Mouse (Mus musculus) stomach, embryonic 15.5 days (tissue): ENCODE measurements at regions not wholly inside any gene's neighbourhood (a gene's known extent, or its start where the extent isn't known, plus 50 kb on each side); places are given as distances from the start of the nearest gene placed in this dataset.

Source experiments
- ATAC-seq: fragments of 200-750 bp; cut with Nextera tagmentation; 2 replicates; pipeline ENCODE4 v1.8.0; 2017; ENCODE audit warnings: low read depth, moderate number of reproducible peaks, moderate TSS enrichment; ENCODE audit not compliant: insufficient read depth, low FRiP score
- H3K27ac ChIP-seq: fragments of 300-500 bp; sonication (generic); 2 replicates; pipeline ENCODE4 v1.5.1; 2015; ENCODE audit warnings: mild to moderate bottlenecking, inconsistent platforms
- H3K27me3 ChIP-seq: fragments of 300-500 bp; sonication (generic); replicated peaks from 2 replicates; pipeline ENCODE4 v1.6.1; 2015; ENCODE audit warnings: inconsistent platforms
- H3K36me3 ChIP-seq: fragments of 300-500 bp; sonication (generic); 2 replicates; pipeline ENCODE4 v1.6.1; 2015; ENCODE audit warnings: inconsistent platforms
- H3K4me1 ChIP-seq: fragments of 300-500 bp; sonication (generic); 2 replicates; pipeline ENCODE4 v1.6.1; 2015; ENCODE audit warnings: inconsistent platforms
- H3K4me2 ChIP-seq: fragments of 300-500 bp; sonication (generic); 2 replicates; pipeline ENCODE4 v1.6.1; 2015; ENCODE audit warnings: mild to moderate bottlenecking, inconsistent platforms
- H3K4me3 ChIP-seq: fragments of 300-500 bp; sonication (generic); replicated peaks from 2 replicates; pipeline ENCODE4 v1.5.1; 2015; ENCODE audit warnings: inconsistent platforms
- H3K9ac ChIP-seq: fragments of 300-500 bp; sonication (generic); 2 replicates; pipeline ENCODE4 v1.6.1; 2015; ENCODE audit warnings: inconsistent platforms
- H3K9me3 ChIP-seq: fragments of 300-500 bp; sonication (generic); 2 replicates; pipeline ENCODE4 v1.6.1; 2016; ENCODE audit warnings: inconsistent platforms
- WGBS: fragments of 180-500 bp; shearing (Covaris S2); methylation state at CpG from one replicate; pipeline ENCODE4 v1.1.7; 2015; 5-methylcytosine and 5-hydroxymethylcytosine counted together

DNA sequence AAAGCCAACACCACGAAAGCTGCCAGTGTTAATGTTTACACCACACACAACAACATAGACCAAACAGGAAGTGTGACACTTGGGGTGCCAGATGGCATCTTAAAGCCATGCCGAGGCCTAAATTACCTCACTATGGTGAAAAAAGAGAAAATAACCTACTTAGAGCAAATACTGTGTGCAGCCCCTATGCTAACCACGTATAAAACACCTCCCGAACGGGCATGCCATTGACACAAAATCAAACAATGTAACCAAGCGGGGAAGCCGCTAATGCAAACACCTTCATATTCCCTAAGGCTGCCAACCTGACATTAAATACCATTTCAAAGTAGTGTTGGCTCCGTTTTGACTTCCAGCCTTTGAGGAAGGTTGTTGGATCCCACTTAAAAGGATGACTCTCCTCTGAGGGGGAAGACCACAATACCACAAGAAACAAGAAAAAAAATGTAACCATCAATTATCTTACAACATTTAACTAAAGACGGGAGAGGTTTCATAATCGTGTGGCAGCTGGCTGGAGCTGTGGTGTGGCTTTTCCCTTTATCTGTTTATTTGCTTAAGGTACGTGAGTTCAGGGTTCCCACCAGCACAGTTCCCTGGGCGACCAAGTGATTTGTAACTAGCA lies 96.1 kb upstream of the Lef1 start:
- peaks cover 2% of the 10 kb centered on the region; the same call in 1 of the 2 replicates for H3K4me1 ChIP-seq
- no peaks in the 10 kb centered on the region for H3K9me3 ChIP-seq
- H3K4me2 ChIP-seq = no peak overlapping the region
- no peak for ATAC-seq
- WGBS = 46% methylated on average over 12 of the region's 12 CpGs
- no peak overlapping the region for H3K9ac ChIP-seq
- H3K27me3 ChIP-seq = no peaks in the 10 kb centered on the region
- no peak overlapping the region for H3K27ac ChIP-seq
- no peaks in the 10 kb centered on the region for H3K36me3 ChIP-seq
- no peak overlapping the region for H3K4me3 ChIP-seq

DNA sequence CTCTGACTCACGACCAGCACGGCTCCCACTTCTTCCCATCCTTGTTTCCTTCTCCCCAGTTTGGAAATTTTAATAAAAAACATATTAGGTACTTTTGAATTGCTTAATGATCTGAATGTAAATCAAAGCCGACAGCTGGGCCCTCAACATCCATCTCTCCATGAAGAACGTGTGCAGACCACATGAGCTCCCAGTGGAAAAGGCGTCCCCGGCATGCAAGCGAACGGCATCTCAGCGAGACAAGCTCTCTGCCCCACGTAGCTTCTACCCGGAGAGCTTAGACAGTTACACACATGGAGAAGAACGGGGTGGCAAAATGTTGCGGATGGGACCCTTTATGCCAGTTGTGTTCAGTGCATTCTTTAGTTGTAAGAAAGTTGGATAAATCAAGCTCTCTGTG lies 109.6 kb upstream of the Lef1 start:
- no peaks in the 10 kb centered on the region for H3K27me3 ChIP-seq
- H3K4me3 ChIP-seq = no peak overlapping the region
- no peak overlapping the region for H3K9ac ChIP-seq
- H3K9me3 ChIP-seq = no peaks in the 10 kb centered on the region
- WGBS = 83% methylated on average over 13 of the region's 13 CpGs
- no peak overlapping the region for H3K27ac ChIP-seq
- no peak for ATAC-seq
- H3K36me3 ChIP-seq = no peaks in the 10 kb centered on the region
- no peak overlapping the region for H3K4me2 ChIP-seq
- no peaks in the 10 kb centered on the region for H3K4me1 ChIP-seq

DNA sequence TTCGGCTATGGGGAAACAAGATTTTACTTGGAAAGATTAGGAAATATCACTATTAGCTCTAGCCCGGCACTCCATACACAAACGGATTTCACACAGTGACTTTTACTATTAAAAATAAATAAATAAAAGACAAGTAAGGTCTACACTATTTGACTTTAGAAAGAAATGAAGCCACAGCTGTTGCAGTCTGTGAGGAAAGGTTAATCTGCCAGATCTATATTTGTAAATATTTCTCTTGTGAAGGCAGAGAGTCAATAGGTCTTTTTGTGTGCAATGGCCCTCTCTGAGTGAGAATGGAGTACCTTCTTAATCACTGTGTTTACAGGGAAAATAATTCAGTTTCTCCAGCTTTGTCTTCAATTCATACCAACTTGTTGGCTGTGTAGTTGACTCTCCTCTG lies 110.0 kb upstream of the Lef1 start:
- no peak for ATAC-seq
- no peaks in the 10 kb centered on the region for H3K4me1 ChIP-seq
- no peaks in the 10 kb centered on the region for H3K27me3 ChIP-seq
- no peak overlapping the region for H3K4me3 ChIP-seq
- 47% methylated on average over 3 of the region's 3 CpGs for WGBS
- H3K4me2 ChIP-seq = no peak overlapping the region
- H3K9ac ChIP-seq = no peak overlapping the region
- H3K9me3 ChIP-seq = no peaks in the 10 kb centered on the region
- no peaks in the 10 kb centered on the region for H3K36me3 ChIP-seq
- no peak overlapping the region for H3K27ac ChIP-seq

DNA sequence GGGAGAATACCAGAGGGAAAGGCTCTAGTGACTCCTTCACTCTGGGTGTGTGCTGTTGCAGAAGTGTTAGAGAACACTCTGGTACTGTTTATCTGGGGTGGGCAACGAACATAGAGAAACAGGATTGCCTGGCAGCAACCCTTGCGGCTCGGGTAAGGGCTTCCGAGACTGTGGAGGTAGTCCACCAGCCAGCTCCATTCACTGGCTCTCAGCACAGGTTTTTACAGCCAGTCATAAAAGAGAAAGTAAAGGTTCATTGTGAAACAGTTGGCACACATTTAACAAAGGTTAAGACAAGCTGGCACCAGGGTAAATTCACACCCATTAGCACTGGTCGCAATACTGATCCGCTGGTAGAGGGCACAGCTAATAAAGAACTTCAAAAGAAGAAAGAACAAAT lies 110.5 kb upstream of the Lef1 start:
- WGBS = 58% methylated on average over 6 of the region's 6 CpGs
- Histone ChIP-seq H3K27me3 (no peaks in the 10 kb centered on the region), H3K9me3 (no peaks in the 10 kb centered on the region), H3K27ac (no peak overlapping the region), H3K36me3 (no peaks in the 10 kb centered on the region), H3K9ac (no peak overlapping the region), H3K4me3 (no peak overlapping the region), H3K4me1 (no peaks in the 10 kb centered on the region), H3K4me2 (no peak overlapping the region)
- ATAC-seq = no peak

DNA sequence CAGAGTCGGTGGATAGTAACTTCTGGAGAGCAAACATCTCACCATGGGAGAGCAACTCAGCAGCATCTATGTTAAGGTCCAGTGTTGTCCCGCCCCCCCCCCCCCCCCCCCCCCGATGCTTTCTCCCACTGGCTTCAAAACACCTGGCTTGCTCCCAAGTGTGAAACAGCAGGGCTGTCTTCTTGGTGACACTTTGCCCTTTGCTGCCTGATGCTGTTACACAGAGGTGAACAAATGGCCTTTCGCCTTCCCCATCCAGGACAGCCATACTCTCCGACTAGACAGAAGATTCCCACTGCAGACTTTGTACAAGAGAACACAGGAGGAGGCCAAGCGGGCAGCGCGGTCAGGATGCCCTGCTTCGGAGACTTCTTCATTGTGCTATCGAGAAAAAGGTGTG lies 111.8 kb upstream of the Lef1 start:
- WGBS = 62% methylated on average over 9 of the region's 10 CpGs

DNA sequence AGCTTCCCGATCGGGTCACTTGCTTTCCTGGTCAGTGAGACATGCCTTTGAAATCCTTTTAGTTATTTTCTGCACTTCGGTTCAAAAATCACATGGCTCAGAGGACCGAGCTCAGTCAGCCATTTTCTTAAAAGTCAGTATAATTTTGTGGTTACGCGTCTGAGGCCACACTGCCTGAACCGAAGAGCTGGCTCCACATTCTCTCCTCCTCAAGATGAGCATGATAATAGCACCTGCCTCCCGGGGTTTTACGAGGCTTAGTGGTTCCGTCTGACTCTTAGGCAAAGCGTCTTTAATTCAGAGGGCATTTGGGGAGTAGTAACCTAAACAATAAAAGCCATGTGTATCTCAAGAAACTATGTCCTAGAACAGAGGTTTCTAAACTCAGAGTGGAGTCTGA lies 113.5 kb upstream of the Lef1 start:
- Histone ChIP-seq H3K27me3 (no peaks in the 10 kb centered on the region), H3K9ac (no peak overlapping the region), H3K9me3 (no peaks in the 10 kb centered on the region), H3K27ac (no peak overlapping the region), H3K4me3 (no peak overlapping the region), H3K4me2 (no peak overlapping the region), H3K4me1 (no peaks in the 10 kb centered on the region), H3K36me3 (no peaks in the 10 kb centered on the region)
- no peak for ATAC-seq
- 61% methylated on average over 11 of the region's 11 CpGs for WGBS

More for the DNA sequence above, 111.8 kb upstream of the Lef1 start:
- ATAC-seq = no peak
- no peaks in the 10 kb centered on the region for H3K36me3 ChIP-seq
- no peaks in the 10 kb centered on the region for H3K4me1 ChIP-seq
- no peaks in the 10 kb centered on the region for H3K27me3 ChIP-seq
- no peak overlapping the region for H3K4me2 ChIP-seq
- H3K9me3 ChIP-seq = no peaks in the 10 kb centered on the region
- H3K27ac ChIP-seq = no peak overlapping the region
- H3K4me3 ChIP-seq = no peak overlapping the region
- H3K9ac ChIP-seq = no peak overlapping the region

DNA sequence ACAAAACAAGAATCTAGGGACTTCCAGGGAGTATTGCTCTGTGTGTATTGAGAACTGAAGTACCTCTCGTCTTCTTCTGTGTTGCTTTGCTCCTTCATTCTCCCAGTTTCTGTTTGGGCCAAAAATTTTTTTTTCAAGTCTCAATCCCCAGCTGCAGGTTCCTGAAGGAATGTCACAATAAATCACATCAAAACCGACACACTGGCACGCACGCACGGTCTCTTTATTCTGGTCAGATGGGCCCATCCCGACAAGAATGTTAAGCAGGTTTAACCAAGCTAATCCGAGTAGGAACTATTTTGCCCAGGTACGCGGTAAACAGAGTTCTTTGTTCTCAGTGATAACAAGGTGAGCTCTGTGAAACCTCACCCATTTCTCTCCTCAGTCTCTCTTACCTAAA lies 118.3 kb upstream of the Lef1 start:
- Histone ChIP-seq H3K36me3 (no peaks in the 10 kb centered on the region), H3K27ac (no peak overlapping the region), H3K9ac (no peak overlapping the region), H3K27me3 (no peaks in the 10 kb centered on the region), H3K4me3 (no peak overlapping the region), H3K9me3 (no peaks in the 10 kb centered on the region), H3K4me2 (no peak overlapping the region), H3K4me1 (no peaks in the 10 kb centered on the region)
- ATAC-seq = no peak
- WGBS = 49% methylated on average over 9 of the region's 9 CpGs

DNA sequence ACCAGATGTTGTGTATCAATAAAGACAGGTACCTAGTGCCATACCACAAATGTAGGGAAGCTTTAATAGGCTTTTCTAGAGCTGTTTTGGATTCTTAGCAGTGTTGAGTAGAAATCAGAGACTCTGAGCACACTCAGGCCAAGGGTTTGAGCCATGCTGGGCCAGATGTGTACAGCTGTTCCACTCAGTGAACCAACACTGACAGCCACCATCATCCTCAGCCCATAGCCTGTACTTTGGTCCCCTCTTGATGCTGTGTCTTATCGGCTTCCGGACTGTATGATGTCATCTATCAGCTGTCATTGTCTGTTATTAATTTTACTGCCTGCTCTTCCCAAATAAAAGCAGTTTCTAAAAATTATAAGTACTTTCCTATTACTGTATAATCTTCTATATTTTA lies 123.6 kb upstream of the Lef1 start:
- no peaks in the 10 kb centered on the region for H3K27me3 ChIP-seq
- H3K36me3 ChIP-seq = no peaks in the 10 kb centered on the region
- no peak for ATAC-seq
- no peak overlapping the region for H3K9ac ChIP-seq
- H3K4me3 ChIP-seq = no peak overlapping the region
- H3K4me2 ChIP-seq = no peak overlapping the region
- H3K27ac ChIP-seq = no peak overlapping the region
- 61% methylated on average over 2 of the region's 2 CpGs for WGBS
- H3K4me1 ChIP-seq = no peaks in the 10 kb centered on the region
- H3K9me3 ChIP-seq = no peaks in the 10 kb centered on the region

DNA sequence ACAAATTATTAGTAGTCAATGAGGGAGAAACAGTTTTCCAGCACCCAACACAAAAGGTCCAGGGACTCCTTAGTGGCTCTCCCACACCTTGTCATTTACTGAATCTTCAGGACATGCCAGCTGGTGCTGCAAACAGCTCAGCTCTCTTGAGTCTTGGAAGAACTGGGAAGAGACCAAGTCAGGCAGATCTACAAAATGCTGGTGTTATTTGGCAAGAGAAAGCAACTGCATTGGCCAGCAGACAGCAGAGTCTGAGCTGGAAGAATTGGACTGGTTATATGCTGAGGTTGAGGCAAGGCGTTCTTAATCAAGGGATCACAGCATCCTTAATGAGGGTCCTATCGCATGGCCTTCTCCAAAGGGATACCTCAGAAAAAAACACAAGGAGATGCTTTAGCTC lies 124.2 kb upstream of the Lef1 start:
- H3K36me3 ChIP-seq = no peaks in the 10 kb centered on the region
- no peak overlapping the region for H3K4me2 ChIP-seq
- no peak overlapping the region for H3K27ac ChIP-seq
- H3K4me3 ChIP-seq = no peak overlapping the region
- 93% methylated on average over 2 of the region's 2 CpGs for WGBS
- H3K27me3 ChIP-seq = no peaks in the 10 kb centered on the region
- no peaks in the 10 kb centered on the region for H3K4me1 ChIP-seq
- H3K9me3 ChIP-seq = no peaks in the 10 kb centered on the region
- no peak overlapping the region for H3K9ac ChIP-seq
- ATAC-seq = no peak

DNA sequence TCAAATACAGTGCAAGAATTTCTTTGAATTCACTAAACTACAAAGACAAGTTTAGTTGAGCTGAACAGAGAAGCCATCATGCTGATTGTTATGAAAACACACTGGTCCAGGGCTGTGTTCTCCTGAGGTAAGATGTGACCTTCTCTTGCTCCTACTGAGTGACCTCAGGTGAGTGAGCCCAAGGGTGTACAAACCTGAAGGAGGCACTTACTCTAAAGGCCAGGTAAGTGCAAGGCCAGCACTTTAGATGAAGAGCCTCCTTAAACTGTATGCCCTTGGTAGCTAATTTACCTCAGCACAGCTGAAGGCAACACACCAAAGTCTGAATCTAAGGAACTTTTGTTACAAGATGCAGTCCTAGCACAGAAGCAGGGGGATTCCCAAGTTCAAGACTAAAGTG lies 128.7 kb upstream of the Lef1 start:
- Histone ChIP-seq H3K27ac (no peak overlapping the region), H3K4me2 (no peak overlapping the region)
- ATAC-seq = no peak

DNA sequence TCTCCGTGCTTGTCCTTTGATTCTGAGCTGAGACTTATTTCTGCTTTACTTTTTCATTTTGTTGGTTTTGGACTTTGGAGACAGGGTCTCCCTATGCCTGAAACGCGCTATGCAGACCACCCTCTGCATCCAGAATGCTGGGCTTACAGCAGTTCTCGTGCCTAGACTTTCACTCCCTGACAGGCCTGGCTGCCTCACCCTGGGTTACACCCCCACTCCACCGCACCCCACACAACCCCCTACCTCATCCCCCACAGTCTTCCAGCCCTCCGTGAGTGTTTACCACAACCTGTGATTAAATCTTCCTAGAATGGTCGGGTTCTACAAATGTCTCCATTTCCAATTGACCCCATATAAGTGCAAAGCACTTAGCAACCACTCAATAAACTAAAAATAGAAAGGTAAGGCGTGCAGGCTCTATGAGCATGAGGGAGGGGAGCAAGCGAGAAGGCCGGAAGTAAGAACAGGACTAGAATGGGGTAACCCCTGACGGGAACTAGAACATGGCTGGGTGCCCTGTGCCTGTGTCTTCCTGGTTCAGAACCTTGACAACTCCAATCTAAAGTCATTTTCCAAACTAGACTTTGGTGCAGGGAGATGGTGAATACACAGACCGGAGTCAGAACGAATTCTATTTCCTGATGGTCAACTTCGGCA lies 131.2 kb upstream of the Lef1 start:
- Histone ChIP-seq H3K4me2 (no peak overlapping the region), H3K9ac (no peak overlapping the region), H3K9me3 (no peaks in the 10 kb centered on the region), H3K27me3 (no peaks in the 10 kb centered on the region), H3K4me1 (no peaks in the 10 kb centered on the region), H3K27ac (no peak overlapping the region), H3K36me3 (no peaks in the 10 kb centered on the region), H3K4me3 (no peak overlapping the region)
- no peak for ATAC-seq
- WGBS = 60% methylated on average over 14 of the region's 14 CpGs

More for the DNA sequence above, 128.7 kb upstream of the Lef1 start:
- H3K4me1 ChIP-seq = no peaks in the 10 kb centered on the region
- no peaks in the 10 kb centered on the region for H3K36me3 ChIP-seq
- H3K9me3 ChIP-seq = no peaks in the 10 kb centered on the region
- no peak overlapping the region for H3K4me3 ChIP-seq
- H3K9ac ChIP-seq = no peak overlapping the region
- no peaks in the 10 kb centered on the region for H3K27me3 ChIP-seq

DNA sequence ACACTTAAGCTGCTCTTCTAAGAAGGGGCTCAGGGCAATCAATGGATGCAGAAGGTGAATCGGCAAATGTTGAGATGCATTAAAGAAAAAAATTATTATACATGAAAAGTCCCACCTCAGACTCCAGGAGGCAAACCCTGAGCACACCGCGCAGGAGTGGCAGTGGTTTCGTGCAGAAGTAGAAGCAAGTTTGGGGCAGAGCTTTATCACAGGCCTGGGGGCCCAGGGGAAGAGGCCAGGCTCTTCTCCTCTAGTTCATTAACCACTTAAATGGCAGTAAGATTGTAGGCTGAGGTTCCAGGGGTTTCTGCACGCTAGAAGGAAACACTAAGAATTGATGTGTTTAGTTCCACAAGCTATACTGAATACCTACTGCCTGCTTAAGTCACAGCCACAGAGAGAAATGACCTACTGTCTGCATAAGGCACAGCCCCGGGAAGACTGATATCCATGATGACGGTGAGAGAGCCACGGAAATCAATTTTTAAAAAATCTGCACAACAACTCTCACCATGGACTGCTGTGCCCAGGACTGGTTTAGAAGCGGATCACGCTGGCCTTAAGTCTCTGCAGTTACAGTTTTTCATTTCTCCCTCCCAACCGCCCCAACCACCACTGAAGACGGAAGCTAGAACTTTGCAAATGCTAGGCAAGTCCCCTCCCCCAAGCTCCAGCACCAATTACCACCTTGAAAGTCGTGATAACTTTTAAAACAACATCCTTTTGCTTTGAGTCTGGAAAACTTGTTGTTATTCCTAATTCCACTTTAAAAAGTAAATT lies 132.2 kb upstream of the Lef1 start:
- 41% methylated on average over 13 of the region's 13 CpGs for WGBS
- Histone ChIP-seq H3K27ac (no peak overlapping the region), H3K4me2 (no peak overlapping the region), H3K4me1 (no peaks in the 10 kb centered on the region), H3K36me3 (no peaks in the 10 kb centered on the region), H3K9ac (no peak overlapping the region), H3K4me3 (no peak overlapping the region), H3K9me3 (no peaks in the 10 kb centered on the region), H3K27me3 (no peaks in the 10 kb centered on the region)
- ATAC-seq = no peak
